Mouse (Mus musculus) yolk sac, embryonic 10.5 days (tissue): ENCODE measurements around the gene Cfap65.

Experiments used
- DNase-seq: peaks from one replicate; pipeline ENCODE4 v3.0.0-alpha.2; 2017; ENCODE audit warnings: low spot score

The Cfap65 gene

GRCm38 (mm10) chr1:74936221-74936830, 927 bp upstream of the Cfap65 start:
- peak; percentile 80 for DNase-seq

DNA sequence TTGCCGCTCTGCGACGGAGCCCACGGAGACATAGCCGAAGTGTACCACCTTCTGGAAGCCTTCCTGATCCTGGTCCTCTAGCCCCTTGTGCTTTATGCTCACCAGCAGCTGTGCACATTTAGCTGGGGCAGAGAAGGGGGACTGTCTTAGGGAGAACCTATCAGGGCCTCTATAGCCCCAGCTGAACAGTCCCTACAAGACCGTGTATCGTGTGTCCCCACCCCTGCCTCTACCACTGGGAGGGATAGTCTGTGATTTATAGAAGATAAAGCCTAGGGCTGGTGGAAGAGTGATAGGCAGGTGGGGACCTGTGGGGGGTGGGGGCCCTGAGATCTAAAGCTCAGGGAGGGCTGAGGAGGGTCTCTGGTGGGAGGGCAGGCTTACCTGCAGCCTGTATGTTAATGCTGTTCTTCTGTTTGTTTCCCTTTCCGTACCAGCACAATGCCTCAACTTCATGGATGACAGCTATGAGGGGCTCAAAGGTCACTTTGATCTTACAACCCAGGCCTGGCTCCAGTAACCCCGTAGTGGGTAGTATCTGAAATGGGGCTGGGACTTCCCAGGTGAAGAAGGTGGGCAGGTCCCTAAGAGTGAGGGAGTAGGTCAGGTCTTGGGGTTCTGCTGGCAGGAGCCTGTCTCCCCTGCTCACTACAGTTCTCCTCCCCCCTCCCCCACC, 7.6 kb downstream of the Cfap65 start:
- no peak for DNase-seq

DNA sequence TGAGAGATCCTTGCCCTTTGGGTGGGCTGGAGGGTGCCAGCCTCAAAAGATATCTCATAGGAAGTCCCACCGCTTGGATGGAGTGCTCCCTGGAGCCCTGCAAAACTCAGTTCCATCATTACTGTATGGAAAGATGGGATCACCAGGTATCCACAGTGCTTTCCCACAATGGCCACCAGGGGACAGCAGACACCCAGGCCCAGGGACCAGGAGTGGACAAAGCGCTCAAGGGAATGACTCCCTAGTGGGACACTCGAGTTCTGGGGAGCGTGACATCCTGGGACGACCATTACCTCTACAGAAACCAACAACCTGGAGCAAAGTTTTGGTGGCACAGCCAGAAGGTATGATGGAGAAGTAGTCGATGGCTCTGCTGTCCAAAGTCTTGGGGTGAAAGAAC, 8.7 kb downstream of the Cfap65 start:
- peak; percentile 28 for DNase-seq

- no peak for DNase-seq
Measured at GRCm38 (mm10) chr1:74924464-74924863, 10.9 kb downstream of the Cfap65 start.

GRCm38 (mm10) chr1:74915706-74916105, 19.7 kb downstream of the Cfap65 start:
- no peak for DNase-seq

GRCm38 (mm10) chr1:74902191-74902590, 33.2 kb downstream of the Cfap65 start:
- no peak for DNase-seq

DNA sequence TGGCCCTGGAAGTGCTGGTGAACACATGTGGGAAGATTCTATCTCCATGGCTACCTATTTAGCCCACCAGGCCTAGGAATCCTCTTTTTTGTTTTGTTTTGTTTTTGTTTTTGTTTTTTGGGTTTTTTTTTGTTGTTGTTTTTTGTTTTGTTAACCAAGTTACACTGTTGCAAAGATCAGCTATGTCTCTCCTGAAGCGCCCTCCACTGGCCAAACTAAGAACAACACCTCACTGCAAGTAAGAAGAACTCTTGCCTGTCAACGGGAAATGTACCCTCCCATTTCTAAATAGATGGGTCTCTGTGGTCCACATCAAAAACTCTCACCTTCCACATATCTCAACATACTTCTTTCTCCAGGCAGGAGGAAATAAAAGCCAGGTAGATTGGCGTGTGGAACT, 33.7 kb downstream of the Cfap65 start:
- DNase-seq: peak; percentile 34

DNA sequence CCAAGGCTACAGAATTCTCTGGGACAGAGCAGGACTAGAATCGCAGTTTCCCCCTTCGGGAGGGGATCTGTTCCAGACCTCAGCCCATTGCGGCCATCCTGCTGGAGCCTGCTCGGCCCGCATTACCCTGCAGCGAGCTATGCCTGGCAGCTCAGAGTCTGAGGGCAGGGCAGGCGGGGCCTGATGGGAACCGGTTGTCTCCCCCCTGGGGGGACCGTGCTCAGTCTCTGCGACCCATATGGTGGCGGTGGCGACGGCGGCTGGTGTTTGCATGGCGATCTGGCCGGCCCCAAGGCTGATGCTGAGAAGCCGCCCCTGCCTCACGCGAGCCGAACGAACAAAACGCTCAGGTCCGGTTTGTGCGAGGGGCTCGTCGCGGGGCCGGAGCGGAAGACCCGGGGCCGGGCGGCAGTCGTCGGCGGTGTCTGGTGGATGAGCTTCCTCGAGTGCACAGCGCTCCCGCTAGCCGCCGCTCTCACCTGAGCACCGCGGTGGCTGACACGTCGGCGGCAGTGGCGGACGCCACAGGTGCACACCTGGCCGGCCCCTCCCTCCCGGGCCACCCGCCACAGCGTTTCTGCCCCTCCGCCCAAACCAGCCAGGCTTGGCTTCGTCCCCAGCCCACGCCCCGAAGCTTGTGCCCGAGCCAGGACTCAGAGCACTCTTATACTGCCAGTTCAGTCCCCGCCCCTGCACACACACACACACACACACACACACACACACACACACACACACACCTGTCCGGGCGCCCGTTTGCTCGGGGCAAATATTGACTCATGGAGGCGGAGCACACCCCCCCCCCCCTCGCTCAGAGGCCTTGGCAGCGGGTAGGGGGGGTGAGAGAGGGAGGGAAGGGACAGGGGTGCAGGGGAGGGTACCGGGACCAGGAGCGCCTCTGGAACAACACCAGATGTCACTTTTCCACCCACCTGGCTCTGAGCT, 34.8 kb downstream of the Cfap65 start:
- peak; percentile 77 for DNase-seq

- DNase-seq: peak; percentile 36
Measured at GRCm38 (mm10) chr1:74898656-74899431, 36.6 kb downstream of the Cfap65 start.

DNA sequence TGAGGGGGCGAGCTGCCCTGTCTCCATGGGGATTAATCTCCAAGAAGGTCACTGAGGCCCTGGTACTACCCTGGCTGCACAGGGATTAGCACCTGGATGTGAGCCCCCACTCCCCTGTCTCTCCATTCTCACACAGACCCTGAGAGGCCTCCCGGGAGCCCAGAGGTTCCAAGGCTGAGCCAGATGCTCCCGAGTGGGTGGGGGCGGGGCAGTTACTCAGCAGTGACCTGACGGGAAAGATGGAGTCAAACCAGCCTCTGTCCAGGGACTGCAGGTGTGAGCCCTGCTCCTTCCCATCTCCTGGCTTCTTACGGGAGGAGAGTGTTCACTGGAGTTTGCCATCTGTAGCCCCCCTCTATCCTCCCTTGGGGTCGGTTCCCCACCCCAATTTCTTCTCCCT, 37.4 kb downstream of the Cfap65 start:
- no peak for DNase-seq

GRCm38 (mm10) chr1:74894966-74895365, 40.4 kb downstream of the Cfap65 start:
- no peak for DNase-seq

DNA sequence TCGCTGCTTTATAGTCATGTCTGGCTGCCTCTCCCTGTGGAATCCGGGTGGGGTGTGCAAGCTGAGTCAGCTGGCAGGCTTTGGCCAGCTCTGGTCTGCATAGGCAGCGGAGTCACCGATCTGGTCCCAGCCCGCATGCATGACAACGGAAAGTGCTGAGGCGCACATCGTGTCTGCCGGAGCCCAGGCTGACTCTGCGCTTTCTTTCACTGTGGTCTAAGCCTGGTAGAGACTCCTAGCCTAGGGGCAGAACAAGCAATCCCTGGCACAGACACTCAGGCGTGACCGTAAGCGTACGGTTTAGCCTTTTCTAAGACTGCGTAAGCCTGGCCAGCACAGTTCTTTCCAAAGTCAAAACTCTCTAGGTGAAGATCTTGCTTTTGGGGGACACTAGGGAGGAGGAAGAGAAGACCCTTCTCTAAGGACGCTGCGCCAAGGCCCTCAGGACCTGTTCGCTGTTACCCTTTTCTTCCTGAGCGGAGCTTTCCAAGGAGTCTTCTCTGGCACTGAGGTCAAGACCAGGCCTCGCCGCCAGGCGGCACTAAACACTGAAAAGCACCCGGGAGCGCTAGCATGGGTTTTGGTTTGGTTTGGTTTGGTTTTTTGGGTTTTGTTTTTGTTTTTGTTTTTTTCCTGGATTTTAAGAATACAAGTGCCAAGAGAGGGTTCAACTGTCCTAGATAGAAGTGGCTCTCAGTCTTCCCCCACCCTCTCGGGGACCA, 42.1 kb downstream of the Cfap65 start, which contains the start of gene Cryba2:
TSS of gene Cryba2 (minus strand) at position 10 of the 722 bp plus-strand sequence.
- DNase-seq: no peak

DNA sequence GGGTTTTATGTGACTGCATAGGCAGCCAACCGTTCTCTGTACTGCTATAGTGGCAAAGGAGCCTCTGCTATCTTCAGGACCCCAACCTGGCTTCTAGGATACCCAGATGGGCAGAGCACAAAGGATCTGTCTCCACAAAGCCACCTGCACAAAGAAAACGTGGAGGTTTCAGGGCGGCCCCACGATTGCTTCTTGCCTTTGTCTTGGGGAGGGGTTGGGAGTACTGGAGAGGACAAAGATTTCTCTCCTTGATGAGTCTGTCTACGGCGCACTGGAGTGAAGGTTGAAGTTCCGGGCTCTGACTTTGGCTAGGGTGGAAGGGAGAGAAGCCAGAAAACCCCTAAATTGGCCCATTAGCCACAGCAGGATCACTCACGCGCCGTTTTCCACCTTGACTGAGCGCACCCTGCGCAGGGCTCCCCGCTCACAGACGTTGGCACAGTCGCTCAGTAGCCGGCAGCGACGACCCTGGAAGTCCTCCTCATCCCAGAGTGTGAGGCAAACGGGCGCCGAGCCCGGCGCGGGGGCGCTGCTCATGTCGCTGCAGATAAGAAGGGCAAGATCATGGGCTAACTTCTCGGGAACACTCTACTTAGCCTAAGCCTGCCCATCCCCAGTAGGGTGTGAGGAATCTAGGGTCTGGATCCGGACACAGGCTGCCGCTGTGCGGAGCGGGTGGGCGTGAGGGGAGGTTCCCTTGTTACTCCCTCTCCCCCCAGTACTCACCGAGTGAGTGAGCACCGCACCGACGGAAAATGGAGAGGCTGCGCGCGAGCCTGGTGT, 42.9 kb downstream of the Cfap65 start:
- no peak for DNase-seq

DNA sequence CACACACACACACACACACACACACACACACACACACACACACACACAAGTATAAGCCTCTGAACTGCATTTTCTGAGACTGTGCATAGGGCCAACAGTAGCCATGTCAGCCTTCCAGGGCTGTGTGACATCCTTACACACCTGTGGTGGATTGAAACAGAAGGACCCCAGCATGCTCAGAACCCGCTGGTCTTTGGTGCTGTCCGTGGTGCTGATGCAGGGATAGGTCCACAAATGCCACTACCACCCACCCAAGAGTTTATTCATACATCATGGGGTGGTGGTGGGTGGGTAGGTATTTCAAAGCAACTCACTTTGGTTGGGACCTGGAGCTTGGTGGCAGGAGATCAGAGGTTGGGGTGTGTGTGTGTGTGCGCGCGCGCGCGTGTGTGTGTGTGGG, 43.9 kb downstream of the Cfap65 start:
- no peak for DNase-seq

GRCm38 (mm10) chr1:74885369-74886042, 49.9 kb downstream of the Cfap65 start, which contains the start of gene Fev:
TSS of gene Fev (minus strand) at chr1:74885419.
- DNase-seq: no peak

DNA sequence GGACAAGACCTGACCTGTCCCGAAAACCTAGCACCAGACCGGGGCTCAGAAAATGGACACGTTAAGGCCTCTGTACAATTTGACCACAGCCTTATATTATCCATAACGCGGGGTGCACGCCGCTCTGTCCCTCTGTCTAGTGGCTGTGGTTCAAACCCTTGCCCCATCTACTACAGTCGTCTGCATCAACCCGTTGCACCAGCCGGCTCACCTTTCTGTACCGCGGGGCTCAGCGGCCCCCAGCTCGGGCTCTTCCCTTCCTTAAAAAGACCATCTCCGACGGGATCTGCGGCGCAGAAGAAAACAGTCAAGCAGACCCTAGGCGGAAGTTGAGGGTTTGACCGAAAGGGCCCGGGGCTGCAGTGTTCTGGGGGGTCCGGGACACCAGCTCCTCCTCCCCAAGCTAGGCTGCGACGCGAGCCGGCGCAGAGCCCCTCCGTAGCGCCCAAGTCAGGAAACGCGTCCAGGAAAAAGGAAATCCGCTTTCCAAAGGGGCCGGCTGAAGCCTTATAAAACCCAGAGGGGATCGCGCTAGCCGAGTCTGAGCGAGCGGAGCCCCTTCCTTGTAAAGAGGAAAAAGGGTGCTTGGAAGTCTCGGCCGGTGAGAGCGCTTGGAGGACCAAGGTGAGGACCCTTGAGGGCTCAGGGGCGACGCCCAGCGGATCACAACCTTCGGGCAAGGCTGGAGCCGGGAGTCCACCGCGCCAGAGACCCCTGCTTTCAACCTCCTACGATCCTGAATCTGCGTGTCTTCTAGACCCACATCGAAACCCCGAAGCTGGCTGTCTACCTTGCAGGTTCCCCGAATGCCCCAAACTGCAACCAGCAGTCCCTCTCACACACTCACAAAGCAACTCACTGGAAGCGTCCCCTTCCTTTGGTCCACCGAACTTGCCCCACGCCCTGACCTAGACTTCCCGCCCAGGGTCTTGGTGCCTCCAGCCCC, 50.9 kb downstream of the Cfap65 start:
- no peak for DNase-seq

- DNase-seq: no peak
Measured at GRCm38 (mm10) chr1:74883441-74883840, 52.0 kb downstream of the Cfap65 start.

DNA sequence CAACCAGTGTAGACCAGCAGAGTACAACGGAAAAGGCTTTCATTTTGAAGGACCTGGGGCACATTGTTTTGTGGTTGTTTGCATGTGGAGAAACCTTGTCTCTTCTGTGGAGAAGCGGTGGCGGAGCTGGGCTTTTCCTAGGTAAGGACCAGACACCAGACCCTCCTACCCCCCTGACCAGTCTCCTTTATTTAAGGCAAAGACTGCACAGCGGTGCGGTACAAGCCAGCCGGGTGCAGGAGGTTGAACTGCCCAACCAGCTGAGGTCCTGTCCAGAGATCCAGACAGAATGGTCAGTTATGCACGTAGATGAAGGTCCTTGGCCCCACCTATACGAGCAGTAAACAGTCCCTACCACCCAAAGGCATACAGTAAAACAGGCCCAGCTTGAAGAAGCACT, 52.6 kb downstream of the Cfap65 start:
- DNase-seq: no peak
